Mouse (Mus musculus) spleen, adult 2 months (tissue): Measurements from ENCODE around the gene Gimap7.

ENCODE experiments used
- CTCF ChIP-seq: fragments of 200-500 bp; IDR thresholded peaks from 2 replicates; pipeline ENCODE4 v1.5.1; 2011; ENCODE audit warnings: mild to moderate bottlenecking, inconsistent platforms; ENCODE audit not compliant: insufficient read depth, insufficient read length, insufficient replicate concordance; ENCODE audit errors: extremely low read depth
- POLR2A ChIP-seq: fragments of 200-500 bp; IDR thresholded peaks from 2 replicates; pipeline ENCODE4 v1.6.1; 2011; ENCODE audit warnings: low read depth, low read length, inconsistent platforms

DNA sequence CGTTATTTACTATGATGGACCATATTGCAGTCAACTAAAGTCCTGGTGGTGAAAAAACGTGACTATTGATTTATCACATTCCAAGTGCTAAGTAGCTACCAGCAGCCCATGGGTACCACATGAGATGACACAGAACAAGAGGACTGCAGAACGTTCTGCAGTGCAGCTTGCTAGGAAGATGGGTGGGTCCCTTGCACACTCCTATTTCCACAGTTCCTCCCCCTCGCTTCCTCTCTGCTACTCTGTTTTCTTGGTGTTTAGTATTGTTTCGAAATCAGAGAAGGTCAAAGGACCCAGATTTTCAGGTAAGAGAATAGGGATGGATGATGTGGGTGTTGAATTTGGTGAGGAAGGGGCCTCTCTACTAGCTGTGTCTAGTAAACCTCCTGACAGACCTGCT lies 34.1 kb upstream of the Gimap7 start, which contains the start of gene Gimap4:
- no peak for TF ChIP-seq CTCF
- peak; percentile 28; the same call in 1 of the 2 replicates for TF ChIP-seq POLR2A
